Mouse (Mus musculus) adrenal gland, postnatal 10 days (tissue): ENCODE measurements around the gene Adamtsl1. TPM values are rescaled to one million over a fixed set of nuclear protein-coding genes. Genes with fewer than 3 reads are reported as not detected.

Experiments used
- DNase-seq: peaks from one replicate; pipeline ENCODE4 v3.0.0; 2021; ENCODE audit warnings: mixed read lengths
- total RNA-seq, 2 experiments: library from RNA; stranded (reverse); gene quantifications; 2 replicates each; pipeline ENCODE4 v1.2.3; 2021

The Adamtsl1 gene
- total RNA-seq, 2 experiments from 2014 or later, result 9.5 to 13.3 TPM

DNA sequence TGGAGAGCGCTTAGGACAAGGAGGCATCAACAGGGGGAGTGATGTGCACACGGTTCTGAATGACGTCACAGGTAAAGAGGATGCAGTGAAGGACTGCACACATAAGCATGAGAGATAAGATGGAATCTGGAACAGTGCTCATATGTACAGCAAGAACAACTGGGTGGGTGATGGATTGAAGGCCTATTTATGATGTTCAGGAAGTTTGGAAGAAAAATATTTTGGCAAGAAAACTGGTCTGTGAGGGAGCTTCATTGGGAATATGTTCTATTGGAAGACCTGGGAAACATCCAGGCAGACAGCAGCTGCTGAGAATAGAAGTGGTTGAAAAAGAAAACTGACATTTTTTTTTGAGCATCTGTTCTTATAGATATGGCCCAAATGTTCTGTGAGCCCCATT lies 300.4 kb downstream of the Adamtsl1 start:
- no peak for DNase-seq

DNA sequence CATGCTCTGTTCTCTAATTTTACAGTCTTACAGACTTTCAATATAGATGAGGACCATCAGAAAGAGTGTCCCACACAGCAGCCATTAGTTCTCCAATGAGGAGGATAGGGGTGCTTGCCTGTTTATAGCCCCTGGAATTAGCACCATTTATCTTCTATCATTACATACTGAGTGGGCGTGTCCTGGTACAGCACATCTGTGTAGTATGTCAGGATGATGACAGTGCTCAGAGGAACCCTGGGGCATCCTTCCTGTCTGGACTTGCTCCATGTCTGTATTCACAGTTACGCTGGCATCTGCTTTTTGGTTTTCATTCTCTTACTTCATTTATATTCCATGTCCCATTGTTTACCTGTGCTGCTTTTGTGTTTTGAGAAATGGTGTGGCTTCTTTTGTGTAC lies 304.5 kb downstream of the Adamtsl1 start:
- DNase-seq, result no peak

DNA sequence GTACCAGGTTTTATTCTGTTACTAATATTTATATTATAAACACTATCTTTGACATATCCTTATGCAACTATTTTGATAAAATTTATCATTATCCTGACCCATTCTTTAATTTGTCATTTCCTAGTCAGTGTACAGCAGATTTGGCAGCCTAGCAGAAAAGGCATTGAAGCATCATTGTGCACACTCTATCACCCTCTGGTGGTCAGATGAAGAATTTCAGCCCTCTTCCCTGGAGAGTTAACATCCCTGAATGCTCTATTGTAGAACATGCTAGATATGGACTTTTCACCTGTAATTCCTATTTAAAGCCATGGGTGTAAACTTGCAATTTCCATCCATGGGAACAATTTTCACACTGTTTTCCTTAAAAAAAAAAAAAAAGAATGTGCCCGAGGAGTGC lies 305.2 kb downstream of the Adamtsl1 start:
- peak; percentile 63 for DNase-seq

DNA sequence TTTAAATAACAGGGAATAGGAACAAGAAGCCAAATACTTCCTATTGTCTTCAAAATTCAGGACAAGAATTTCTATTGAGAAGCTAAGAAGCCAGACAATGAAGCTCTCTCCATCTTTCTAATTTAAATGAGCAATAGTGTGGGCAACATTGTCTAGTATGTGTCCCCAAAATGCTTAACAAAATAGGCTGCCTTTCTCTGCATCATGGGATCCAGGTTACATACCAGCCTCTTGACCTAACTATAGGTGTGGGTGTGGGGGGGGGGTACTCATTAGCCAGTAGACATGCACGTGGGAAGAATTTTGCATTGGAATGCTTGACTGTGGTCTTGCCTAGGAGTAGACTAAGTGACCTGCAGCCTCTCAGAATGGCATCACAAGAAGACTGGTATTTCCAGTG lies 305.9 kb downstream of the Adamtsl1 start:
- no peak for DNase-seq

DNA sequence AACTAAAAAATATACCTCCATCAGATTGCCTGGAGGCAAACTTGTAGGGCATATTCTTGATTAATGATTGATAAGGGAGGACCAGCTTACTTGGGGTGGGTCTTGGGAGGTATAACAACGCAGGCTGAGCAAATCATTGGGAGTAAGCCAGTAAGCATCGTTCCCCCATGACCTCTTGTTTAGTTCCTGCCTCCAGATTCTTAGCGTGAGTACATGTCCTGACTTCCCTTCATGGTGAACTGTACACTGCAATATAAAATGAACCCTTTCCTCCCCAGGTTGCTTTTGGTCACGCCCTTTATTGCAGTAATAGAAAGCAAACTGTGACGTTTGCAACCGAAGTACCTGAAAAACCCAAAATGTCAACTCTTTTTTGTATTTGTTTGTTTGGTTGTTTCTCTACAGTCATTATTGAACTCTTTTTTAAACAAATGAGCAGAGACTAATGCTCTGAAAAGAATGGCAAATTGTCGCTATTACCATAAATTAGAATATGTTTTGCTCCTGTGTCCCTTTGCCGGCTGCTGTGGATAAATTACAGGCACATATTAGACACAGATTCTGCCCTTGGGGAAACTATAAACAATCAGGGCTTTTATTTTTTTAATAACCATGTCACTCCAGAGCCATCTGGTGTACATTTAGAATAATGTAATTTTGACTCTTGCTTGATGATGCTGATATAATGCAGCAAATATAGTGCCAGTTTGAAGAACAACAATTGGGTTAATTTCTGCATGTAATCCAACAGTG lies 310.2 kb downstream of the Adamtsl1 start:
- no peak for DNase-seq

DNA sequence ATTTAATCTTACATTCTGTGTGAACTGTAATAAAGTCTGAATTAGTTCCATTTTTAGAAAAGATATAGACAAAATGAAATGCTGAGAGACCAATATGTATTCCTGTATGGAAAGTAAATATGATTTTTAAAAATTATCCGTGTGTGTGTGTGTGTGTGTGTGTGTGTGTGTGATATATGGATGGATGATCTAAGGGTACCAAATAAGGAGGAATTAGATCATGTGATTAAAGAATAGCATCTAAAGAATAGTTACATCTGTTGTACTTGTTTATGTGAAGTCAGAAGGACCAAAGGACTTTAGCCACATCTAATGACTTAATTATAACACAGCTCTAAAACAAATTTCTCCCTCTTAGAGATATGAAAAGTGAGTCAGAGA lies 310.7 kb downstream of the Adamtsl1 start:
- no peak for DNase-seq

DNA sequence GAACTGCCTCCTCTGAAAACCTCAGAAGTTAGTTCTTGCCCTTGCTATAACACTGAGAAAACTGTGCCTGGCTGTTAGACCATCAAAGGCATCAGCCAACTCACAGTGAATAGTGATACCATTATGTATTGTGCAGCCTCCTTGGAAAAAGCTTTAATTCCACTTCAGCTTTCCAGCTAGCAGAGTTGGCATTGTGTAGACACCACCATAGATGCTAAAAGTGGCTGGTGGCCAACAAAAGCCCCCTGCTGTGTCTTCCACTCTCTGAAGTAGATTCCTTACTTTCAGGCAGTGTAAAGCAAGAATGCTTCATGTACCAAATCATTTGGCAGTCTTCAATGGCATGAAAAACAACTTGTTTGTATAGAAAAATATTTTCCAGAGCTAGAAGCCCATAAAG lies 323.1 kb downstream of the Adamtsl1 start:
- DNase-seq, result no peak

DNA sequence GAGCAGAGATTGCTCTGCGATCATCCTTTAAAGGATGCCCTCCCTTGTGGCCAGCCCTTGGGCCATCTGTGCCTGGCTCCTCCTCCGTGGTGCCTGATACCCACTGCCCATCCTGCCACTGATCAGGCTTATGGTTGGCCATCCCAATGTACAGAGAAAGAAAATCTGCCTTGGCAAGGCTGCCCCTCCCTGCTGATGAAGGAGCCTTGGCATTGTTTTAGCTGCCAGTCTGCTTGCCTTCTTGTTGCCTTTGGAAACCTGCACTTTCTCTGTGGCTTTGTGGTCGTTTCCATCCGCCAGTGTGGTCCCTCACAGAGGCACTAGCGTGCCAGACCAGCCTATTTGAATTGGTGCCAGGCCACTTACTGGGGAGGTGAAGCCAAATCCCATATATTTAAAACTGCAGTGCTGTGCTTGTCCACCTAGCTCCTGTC lies 323.6 kb downstream of the Adamtsl1 start:
- no peak for DNase-seq

DNA sequence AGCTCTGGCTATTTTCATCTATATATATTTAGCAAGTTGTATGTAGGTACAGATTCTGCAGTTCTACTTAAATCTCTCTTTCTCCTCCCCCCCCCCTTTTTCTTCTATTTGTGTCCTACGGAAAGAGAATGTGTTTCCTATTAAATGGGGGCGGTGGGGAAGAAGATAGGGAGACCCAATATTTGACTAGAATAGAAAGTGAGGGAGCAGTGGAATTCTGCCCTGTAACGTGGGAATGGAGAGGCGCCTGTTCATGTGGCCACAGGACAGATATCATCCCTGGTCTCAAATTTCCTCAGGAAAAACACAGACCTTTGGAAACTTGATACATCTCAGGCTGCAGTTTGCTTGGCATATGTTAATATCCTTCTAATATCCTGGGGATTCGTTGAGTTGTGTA lies 324.1 kb downstream of the Adamtsl1 start:
- DNase-seq, result no peak

DNA sequence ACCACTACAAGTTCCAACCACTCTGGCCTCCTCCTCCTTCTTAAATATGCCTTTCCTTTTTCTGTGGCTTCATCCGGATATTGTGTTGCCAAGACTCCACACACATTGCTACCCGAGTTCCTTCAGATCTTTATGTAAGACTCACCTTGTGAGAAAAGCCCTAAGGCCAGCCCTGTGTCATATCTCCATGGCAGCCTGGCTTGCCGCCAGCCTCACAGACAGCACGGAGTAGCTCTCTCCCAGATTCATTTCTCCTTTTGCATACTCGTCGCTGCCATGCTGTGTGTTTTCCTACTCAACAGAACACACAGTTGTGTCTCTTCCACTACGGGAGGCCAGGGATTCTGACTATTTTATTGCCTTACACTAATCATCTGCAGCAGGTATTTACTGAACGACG lies 328.1 kb downstream of the Adamtsl1 start:
- DNase-seq, result peak; percentile 49

DNA sequence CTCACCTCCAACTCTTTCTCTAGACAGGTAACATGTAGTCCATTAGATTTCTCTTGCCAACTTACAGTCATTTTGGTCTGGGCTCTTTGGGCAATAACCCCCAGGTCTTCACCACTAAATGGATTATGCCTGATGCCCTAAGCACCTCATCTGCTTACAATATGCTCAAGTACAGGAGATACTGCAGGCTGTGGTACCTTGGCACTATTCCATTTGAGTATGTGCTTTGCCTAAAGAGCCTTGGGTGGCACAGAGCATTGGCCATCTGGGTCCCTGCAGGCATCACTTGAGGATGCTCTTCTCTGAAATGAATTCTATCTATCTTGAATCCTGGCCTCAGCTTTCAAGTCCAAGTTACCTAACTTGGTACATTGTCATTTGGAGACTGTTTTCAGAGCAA lies 330.4 kb downstream of the Adamtsl1 start:
- DNase-seq, result no peak

DNA sequence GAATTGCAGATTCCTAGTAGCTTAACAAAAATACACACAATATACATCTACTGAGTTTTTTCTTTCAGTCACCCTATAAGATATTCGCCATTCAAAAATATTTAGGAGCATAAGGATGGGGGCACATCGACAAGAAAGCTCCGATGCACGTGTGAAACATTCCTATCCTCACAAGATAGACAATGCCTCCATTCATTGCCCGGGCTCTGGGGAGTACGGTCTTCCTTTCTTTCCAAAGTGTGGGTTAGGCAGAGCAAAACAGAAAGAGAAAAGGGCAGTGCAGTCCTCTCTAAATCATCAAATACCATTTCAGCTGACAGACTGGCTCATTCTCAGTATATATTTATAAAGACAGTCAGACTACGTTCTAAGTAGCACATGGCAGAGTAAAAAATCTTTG lies 332.0 kb downstream of the Adamtsl1 start:
- no peak for DNase-seq

DNA sequence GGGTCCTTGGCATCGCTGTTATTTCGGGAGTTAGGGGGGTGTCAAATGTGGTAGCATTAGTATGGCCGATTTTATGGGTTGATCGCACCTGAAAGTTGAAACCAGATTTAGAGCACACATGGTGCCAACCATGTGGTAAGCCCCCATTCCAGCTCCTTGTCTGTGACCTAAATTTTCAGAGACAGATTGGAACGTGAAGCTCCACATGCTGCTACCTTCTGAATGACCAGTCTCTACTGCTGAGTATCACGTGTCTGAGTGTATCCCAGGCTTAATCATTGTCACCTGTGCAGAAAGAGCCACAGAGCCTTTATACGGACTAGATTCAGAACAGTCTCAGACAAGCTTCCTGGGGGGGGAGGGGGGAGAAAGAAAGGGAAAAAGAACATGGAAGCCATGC lies 339.4 kb downstream of the Adamtsl1 start:
- DNase-seq, result no peak

DNA sequence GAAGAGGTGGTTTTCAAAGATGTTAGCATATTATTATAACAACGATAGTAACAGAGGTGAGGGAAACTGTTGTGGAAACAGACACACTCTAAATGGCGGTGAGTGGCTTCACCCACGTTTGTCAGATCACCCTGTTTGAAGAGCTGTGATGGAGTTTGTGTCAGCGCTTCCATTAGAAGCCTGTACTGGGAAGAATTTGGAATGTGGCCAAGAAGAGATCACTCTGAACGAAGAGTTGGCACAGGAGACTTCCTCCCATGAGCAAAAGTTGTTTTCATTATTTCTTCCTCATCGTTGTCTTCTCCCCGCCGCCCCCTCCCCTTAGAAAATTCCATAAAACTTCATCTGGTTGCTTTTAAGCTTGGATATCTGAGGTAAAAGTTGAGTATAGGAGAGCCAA lies 340.5 kb downstream of the Adamtsl1 start:
- DNase-seq, result no peak

DNA sequence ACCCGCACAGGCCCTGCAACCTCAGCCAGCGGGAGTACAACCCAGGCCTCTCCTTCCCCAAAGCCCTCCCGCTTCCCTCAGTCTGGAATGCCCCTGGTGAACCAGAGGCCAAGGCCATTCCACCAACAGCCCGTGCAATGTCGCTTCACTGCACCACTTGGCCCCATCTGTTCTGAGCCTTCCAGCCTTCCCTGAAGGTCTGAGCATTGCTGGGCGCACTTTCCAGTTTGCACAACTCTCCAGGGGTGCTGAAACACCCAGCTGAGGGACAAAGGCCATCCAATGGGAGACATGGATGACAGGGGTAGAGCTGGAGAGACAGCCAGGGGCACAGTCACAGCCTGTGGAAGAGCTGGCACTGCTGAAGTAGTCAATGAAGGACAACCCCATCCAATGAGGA lies 365.4 kb downstream of the Adamtsl1 start:
- peak; percentile 66 for DNase-seq

DNA sequence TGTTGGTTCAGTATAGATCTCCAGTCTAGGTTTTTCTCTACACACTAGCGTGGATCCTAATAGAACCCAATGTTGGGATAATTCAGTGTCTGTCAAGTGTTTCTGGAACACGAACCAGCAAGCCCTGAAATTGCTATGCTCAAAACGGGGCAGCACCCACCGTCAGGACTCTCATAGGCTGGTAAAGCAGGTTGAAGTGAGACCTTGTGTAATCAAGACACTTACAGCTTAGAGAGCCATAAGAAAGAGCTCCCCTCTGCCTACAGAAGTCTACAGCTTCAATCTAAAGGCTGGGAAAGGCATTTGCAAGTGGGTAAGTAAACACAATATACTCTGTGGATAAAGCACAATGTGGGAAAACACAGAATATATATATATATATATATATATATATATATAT lies 367.3 kb downstream of the Adamtsl1 start:
- DNase-seq, result no peak

DNA sequence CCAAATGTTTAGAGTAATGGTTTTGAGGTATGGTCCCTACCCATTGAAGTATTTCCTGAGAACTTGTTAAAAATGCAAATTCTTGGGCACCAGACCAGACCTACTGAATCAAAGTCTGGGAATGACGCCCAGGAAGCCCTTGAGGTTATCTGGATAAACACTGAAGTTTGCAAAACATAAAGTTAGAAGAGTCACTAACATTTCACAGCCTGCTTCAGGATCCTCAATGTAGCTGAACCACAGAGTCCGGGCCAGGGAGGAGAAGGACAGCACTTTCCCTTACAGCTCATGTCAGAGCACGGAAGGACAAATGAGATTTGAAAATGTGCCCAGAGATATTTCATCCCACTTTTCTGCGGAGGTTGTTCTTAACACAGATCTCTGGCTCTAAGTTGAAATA lies 370.1 kb downstream of the Adamtsl1 start:
- peak; percentile 35 for DNase-seq

DNA sequence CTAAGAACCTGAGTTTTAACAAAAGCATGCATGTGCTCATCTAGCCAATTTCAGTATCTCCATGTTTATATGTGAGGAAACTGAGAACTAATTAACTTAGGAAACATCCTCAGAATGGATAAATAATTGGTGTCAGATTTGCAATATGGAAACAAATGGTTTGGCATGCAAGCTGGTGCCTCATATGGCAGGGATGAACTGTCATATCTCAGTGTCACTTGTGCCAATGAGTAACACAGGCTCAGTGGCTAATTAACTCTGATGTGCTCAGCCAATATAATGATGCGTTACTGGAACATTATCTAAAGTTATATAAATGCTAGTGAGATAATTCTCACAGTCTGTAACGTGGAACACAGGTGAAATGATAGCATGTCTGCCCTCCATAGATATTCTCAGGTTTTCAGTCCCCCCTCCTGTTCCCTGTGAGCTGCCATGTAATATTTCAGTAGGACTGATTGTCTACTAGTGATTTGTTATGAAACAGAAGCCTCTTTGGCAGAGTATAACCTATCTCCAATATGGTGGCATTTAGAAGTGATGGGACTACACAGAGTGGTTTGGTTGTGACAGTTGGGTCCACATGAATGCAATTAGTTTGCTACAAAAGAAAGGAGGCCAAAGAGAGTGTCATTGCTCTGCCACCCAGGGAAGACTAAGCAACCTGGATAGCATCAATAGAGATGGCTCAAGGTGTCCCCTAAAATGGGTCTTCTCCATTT lies 376.1 kb downstream of the Adamtsl1 start:
- DNase-seq, result no peak

DNA sequence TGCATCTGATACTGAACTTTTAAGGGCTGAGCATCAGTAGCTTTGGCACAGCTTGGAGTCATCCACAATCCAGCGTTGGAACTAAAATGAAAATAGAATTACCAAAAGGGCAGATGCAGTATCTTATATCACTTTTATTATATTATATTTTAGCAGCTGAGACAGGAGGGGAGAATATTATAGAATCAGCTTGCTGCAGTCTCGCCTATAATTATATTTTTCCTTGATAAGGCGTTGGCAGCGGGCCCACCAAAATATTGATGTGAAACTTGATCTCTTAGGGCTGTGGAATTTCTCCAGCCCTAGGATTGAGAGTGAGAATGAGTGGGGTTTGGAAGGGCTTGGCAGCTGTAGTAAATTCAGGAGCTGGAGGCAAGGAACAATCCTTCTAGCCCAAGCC lies 387.3 kb downstream of the Adamtsl1 start:
- peak; percentile 15 for DNase-seq

DNA sequence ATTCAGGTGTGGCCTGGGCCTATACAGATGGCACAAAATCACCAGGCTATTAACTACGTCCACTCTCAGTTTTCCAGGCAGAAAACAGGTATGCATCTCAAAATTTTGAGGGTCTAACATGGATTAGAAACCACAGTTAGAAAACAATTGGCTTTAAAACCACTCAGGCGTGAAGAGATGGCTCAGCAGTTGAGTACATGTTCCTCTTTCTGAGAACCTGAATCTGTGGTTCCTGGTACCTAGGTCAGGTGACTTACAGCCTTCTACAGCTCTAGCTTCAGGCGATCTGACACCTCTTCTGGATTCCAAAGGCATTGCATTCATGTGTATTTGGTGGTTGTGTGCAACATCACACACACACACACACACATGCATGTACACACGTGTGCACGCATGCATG lies 390.2 kb downstream of the Adamtsl1 start:
- DNase-seq, result no peak

DNA sequence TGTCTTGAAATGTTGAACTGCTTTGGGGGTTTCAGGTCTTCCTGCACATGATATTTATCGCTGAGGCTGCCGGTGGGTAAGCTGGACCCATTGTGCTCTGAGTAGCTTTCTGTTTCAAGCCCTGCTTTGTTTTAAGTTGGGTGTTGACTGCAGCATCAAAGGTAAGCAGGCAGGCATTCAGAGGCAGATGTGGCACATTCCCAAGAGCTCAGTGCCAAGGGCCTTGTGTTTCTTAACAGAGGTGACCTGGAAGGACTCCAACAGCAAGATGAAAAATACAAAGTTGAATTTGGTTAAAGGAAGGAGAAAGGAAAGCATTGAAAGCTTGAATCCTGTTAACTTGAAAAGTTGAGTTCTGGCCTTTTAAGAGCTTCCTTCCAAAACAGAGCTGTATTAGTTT lies 402.1 kb downstream of the Adamtsl1 start:
- DNase-seq, result peak; percentile 63

DNA sequence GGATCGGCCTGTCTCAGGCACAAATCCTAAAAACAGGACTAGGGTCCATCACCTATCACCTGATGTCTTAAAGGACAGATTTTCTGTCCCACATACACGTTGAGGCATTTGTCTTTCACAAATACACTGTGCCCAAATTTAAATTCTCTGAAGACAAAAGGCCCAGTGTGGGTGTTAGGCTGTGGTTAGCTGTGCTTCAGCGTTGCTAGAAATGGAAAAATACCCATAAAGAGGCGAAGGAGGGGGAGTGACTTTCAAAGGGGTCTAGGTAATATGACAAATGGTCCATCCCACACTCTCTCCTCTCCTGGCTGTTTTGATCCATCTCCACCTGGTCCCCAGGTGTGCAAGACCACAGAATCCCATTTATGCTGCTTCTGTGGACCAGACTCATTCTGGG lies 404.4 kb downstream of the Adamtsl1 start:
- DNase-seq, result no peak

DNA sequence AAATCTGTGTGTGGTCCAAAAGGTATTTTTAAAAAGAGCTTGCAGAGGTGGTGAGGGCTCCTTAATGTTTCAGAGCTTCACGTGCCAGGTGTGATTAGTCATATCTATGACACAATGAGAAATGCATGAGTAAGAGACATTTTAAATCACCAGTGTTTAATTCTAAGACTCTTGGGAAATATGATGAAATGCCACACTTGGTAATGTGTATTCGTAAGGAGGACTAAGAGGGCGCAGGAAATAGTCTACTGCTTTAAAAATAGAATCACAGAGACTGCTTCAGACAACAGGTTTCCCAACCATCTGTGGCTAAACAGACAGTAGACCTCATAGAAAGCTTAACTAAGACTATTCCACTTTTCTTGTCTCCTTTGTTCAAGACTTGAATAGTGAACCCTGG lies 406.5 kb downstream of the Adamtsl1 start:
- DNase-seq, result no peak

DNA sequence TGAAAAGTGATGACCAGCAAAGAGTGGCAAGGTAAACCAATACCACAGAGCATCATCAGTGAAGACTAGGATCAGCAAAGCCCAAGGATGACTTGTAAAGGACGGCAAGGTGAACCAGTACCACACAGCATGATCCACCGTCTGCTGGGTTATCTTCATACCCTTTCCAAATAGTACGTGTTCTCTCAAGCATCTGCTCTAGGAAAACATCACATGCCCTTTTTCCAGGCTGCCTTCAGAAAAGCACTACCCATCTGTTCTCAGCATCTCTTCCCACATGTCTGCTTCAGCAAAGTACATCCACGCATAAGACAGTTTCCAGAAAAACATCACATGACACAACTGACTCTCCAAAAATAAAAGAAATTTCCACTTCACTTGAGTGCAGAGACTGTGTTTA lies 408.8 kb downstream of the Adamtsl1 start:
- no peak for DNase-seq
